Mouse (Mus musculus) liver, embryonic 13.5 days (tissue): ENCODE measurements around the gene Olfr559. TPM values are rescaled to one million over a fixed set of nuclear protein-coding genes. Genes with fewer than 3 reads are reported as not detected.

Experiments
- ATAC-seq: fragments of 200-750 bp; cut with Nextera tagmentation; 2 replicates; pipeline ENCODE4 v1.8.0; 2017; ENCODE audit warnings: low read depth, mild to moderate bottlenecking, moderate number of reproducible peaks, moderate library complexity
- DNase-seq: peaks from one replicate; pipeline ENCODE4 v3.0.0; 2022
- H3K27ac ChIP-seq: fragments of 300-500 bp; sonication (generic); 2 replicates; pipeline ENCODE4 v1.5.1; 2015; ENCODE audit warnings: moderate library complexity, mild to moderate bottlenecking, inconsistent platforms
- H3K27me3 ChIP-seq: fragments of 300-500 bp; sonication (generic); 2 replicates; pipeline ENCODE4 v1.6.1; 2015; ENCODE audit warnings: mild to moderate bottlenecking, inconsistent platforms
- H3K36me3 ChIP-seq: fragments of 300-500 bp; sonication (generic); 2 replicates; pipeline ENCODE4 v1.6.1; 2015; ENCODE audit warnings: mild to moderate bottlenecking, inconsistent platforms
- H3K4me1 ChIP-seq: fragments of 300-500 bp; sonication (generic); replicated peaks from 2 replicates; pipeline ENCODE4 v1.6.1; 2015; ENCODE audit warnings: inconsistent platforms
- H3K4me2 ChIP-seq: fragments of 300-500 bp; sonication (generic); 2 replicates; pipeline ENCODE4 v1.6.1; 2015; ENCODE audit warnings: inconsistent platforms, mild to moderate bottlenecking, moderate library complexity
- H3K4me3 ChIP-seq: fragments of 300-500 bp; sonication (generic); replicated peaks from 2 replicates; pipeline ENCODE4 v1.5.1; 2015; ENCODE audit warnings: mild to moderate bottlenecking, inconsistent platforms
- H3K9ac ChIP-seq: fragments of 300-500 bp; sonication (generic); 2 replicates; pipeline ENCODE4 v1.6.1; 2015; ENCODE audit warnings: mild to moderate bottlenecking, inconsistent platforms
- H3K9me3 ChIP-seq: fragments of 300-500 bp; sonication (generic); replicated peaks from 2 replicates; pipeline ENCODE4 v1.6.1; 2016; ENCODE audit warnings: inconsistent platforms
- WGBS: fragments of 180-500 bp; shearing (Covaris S2); methylation state at CpG from one replicate; pipeline ENCODE4 v1.1.7; 2015; ENCODE audit not compliant: insufficient replicate concordance; 5-methylcytosine and 5-hydroxymethylcytosine counted together
- polyA plus RNA-seq: library from polyadenylated mRNA; unstranded; fragments of >200 nt; fragmentation: Nextera tagmentation; extraction: Ambion mirVana; gene quantifications from 2 replicates; pipeline ENCODE4 v1.2.1, GENCODE M21; 2015

Olfr559 gene
- polyA plus RNA-seq, 1 experiment from 2014 or later, result not detected

DNA sequence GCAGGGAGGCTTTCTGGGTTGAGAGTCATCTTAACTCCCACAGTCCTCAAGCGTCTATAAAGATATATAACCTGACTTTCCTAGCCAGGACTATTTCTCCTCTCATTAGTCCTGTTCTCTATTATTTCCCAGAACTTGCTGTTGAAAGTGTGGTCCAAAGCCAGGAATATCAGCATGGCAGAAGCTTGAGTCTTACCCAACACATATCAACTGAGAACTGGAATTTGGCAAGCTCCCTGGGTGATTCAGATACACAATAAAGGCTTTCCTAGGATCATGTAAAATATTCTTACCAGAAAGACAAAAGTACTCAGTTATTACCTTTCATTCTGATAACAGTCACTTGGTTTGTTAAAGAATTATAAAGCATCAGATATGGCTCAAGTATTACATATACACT lies 45.4 kb downstream of the Olfr559 start:
- Histone ChIP-seq H3K27me3 (no peaks in the 10 kb centered on the region), H3K4me3 (no peak overlapping the region), H3K9ac (no peak overlapping the region), H3K36me3 (no peaks in the 10 kb centered on the region), H3K9me3 (no peaks in the 10 kb centered on the region), H3K27ac (no peak overlapping the region), H3K4me1 (no peaks in the 10 kb centered on the region), H3K4me2 (no peak overlapping the region)
- 73% methylated on average over 1 of the region's 1 CpGs for WGBS
- DNase-seq, result no peak
- ATAC-seq, result no peak

DNA sequence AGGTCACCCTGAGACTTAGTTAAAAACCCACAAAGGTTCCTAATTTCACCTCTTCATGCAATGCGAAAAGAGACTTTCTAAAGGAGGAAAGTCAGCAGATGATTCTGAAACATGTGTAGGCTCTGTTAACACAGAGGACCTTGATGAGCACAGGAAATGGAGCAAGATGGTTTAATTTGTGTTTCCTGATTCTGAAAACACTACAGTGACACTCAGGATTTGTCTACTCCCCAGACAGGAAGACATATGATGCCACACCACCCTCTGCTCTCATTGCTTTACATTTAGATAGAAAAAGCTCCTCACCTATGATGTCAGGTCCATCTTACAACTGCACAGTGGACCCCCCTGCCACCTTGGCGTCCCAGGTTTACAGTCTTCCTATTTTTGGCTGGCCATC lies 51.1 kb downstream of the Olfr559 start:
- ATAC-seq (no peak), DNase-seq (no peak)
- WGBS, result 58% methylated on average over 2 of the region's 2 CpGs
- H3K36me3 ChIP-seq, result no peaks in the 10 kb centered on the region
- H3K4me2 ChIP-seq, result no peak overlapping the region
- H3K27me3 ChIP-seq, result no peaks in the 10 kb centered on the region
- H3K4me1 ChIP-seq, result no peaks in the 10 kb centered on the region
- no peak overlapping the region for H3K27ac ChIP-seq
- H3K4me3 ChIP-seq, result no peak overlapping the region
- H3K9me3 ChIP-seq, result no peaks in the 10 kb centered on the region
- no peak overlapping the region for H3K9ac ChIP-seq

Other genes with a start within 250 kb of the Olfr559 start
- 0.38 and 0.40 TPM in 2 replicates for gene Olfr543, start 245.8 kb downstream of the Olfr559 start, polyA plus RNA-seq
- 0.03 and 0.13 TPM in 2 replicates for gene Olfr544, start 239.2 kb downstream of the Olfr559 start, polyA plus RNA-seq
- gene Olfr545, start 227.9 kb downstream of the Olfr559 start, polyA plus RNA-seq, result not detected in 2 replicates
- gene Olfr547, start 192.7 kb downstream of the Olfr559 start, polyA plus RNA-seq, result not detected in 2 replicates
- not detected in 2 replicates for gene Olfr548-ps1, start 186.6 kb downstream of the Olfr559 start, polyA plus RNA-seq
- not detected in 2 replicates for gene Olfr549, start 177.6 kb downstream of the Olfr559 start, polyA plus RNA-seq
- 0.24 and 0.51 TPM in 2 replicates for gene Trim21, start 162.0 kb downstream of the Olfr559 start, polyA plus RNA-seq
- gene Olfr550, start 156.0 kb downstream of the Olfr559 start, polyA plus RNA-seq, result not detected in 2 replicates
- gene Olfr551, start 135.6 kb downstream of the Olfr559 start, polyA plus RNA-seq, result not detected in 2 replicates
- not detected in 2 replicates for gene Olfr552, start 129.7 kb downstream of the Olfr559 start, polyA plus RNA-seq
- gene Olfr553, start 109.3 kb downstream of the Olfr559 start, polyA plus RNA-seq, result not detected in 2 replicates
- not detected in 2 replicates for gene Olfr554, start 89.1 kb downstream of the Olfr559 start, polyA plus RNA-seq
- not detected in 2 replicates for gene Olfr555, start 68.7 kb downstream of the Olfr559 start, polyA plus RNA-seq
- not detected in 2 replicates for gene Olfr556, start 62.6 kb downstream of the Olfr559 start, polyA plus RNA-seq
- 1.6 and 1.7 TPM in 2 replicates for gene Trim68, start 40.2 kb downstream of the Olfr559 start, polyA plus RNA-seq
- gene Olfr557, start 31.6 kb downstream of the Olfr559 start, polyA plus RNA-seq, result not detected in 2 replicates
- gene Olfr558, start 25.3 kb downstream of the Olfr559 start, polyA plus RNA-seq, result not detected in 2 replicates
- gene Olfr33, start 8.4 kb downstream of the Olfr559 start, polyA plus RNA-seq, result not detected in 2 replicates
- gene Olfr560, start 31.9 kb upstream of the Olfr559 start, polyA plus RNA-seq, result not detected in 2 replicates
- gene Olfr78, start 32.0 kb upstream of the Olfr559 start, polyA plus RNA-seq, result not detected in 2 replicates
- not detected in 2 replicates for gene Olfr561, start 43.7 kb upstream of the Olfr559 start, polyA plus RNA-seq
- not detected in 2 replicates for gene Olfr564, start 76.0 kb upstream of the Olfr559 start, polyA plus RNA-seq
- gene Olfr566, start 131.3 kb upstream of the Olfr559 start, polyA plus RNA-seq, result not detected in 2 replicates
- gene Olfr568, start 149.6 kb upstream of the Olfr559 start, polyA plus RNA-seq, result not detected in 2 replicates
- not detected in 2 replicates for gene Olfr569, start 163.4 kb upstream of the Olfr559 start, polyA plus RNA-seq
- not detected in 2 replicates for gene Olfr570, start 167.1 kb upstream of the Olfr559 start, polyA plus RNA-seq
- gene Olfr571, start 190.0 kb upstream of the Olfr559 start, polyA plus RNA-seq, result not detected in 2 replicates
- not detected in 2 replicates for gene Olfr572, start 196.9 kb upstream of the Olfr559 start, polyA plus RNA-seq
- gene Olfr573-ps1, start 215.1 kb upstream of the Olfr559 start, polyA plus RNA-seq, result not detected in 2 replicates
- not detected in 2 replicates for gene Olfr574, start 221.0 kb upstream of the Olfr559 start, polyA plus RNA-seq
- not detected in 2 replicates for gene Olfr575, start 231.3 kb upstream of the Olfr559 start, polyA plus RNA-seq
- gene Olfr576, start 235.2 kb upstream of the Olfr559 start, polyA plus RNA-seq, result not detected in 2 replicates
- gene Olfr577, start 248.5 kb upstream of the Olfr559 start, polyA plus RNA-seq, result not detected in 2 replicates